Mouse (Mus musculus) olfactory bulb, adult 2 months (tissue): ENCODE results near the gene Pla2g4f. TPM values are rescaled to one million over a fixed set of nuclear protein-coding genes. Genes with fewer than 3 reads are reported as not detected.

Source experiments
- H3K27ac ChIP-seq: fragments of 200-500 bp; 2 replicates; pipeline ENCODE4 v1.5.1; 2012; ENCODE audit warnings: low read depth, low read length; ENCODE audit not compliant: insufficient read depth
- H3K4me1 ChIP-seq: fragments of 200-500 bp; 2 replicates; pipeline ENCODE4 v1.6.1; 2012; ENCODE audit warnings: low read length; ENCODE audit not compliant: control insufficient read depth, insufficient read depth
- H3K4me3 ChIP-seq: fragments of 200-500 bp; 2 replicates; pipeline ENCODE4 v1.5.1; 2012; ENCODE audit warnings: mild to moderate bottlenecking, low read depth, low read length, moderate library complexity; ENCODE audit not compliant: insufficient read depth
- CTCF ChIP-seq: fragments of 200-500 bp; IDR thresholded peaks from 2 replicates; pipeline ENCODE4 v1.5.1; 2012; ENCODE audit warnings: low read depth, mild to moderate bottlenecking, low read length, moderate library complexity; ENCODE audit not compliant: insufficient read depth
- POLR2A ChIP-seq: fragments of 200-500 bp; IDR thresholded peaks from 2 replicates; pipeline ENCODE4 v1.6.1; 2012; ENCODE audit warnings: mild to moderate bottlenecking, low read depth, low read length, moderate library complexity; ENCODE audit not compliant: insufficient read depth
- WGBS: fragments of 180-500 bp; shearing (Covaris S2); methylation state at CpG from one replicate; pipeline ENCODE4 v1.1.7; 2018; 5-methylcytosine and 5-hydroxymethylcytosine counted together
- polyA plus RNA-seq: library from polyadenylated mRNA; stranded (reverse); fragments of >200 nt; gene quantifications from 2 replicates; pipeline ENCODE4 v1.2.4, GENCODE M21; 2012; ENCODE audit warnings: low replicate concordance; ENCODE audit not compliant: missing spikeins, insufficient read depth, insufficient read length

Pla2g4f gene
- polyA plus RNA-seq, 1 experiment, result not detected

GRCm38 (mm10) chr2:120261346-120261745 lies 52.6 kb downstream of the Pla2g4f start:
- Histone ChIP-seq H3K4me3 (no peak overlapping the region), H3K27ac (no peak overlapping the region), H3K4me1 (no peaks in the 10 kb centered on the region)
- no peak for TF ChIP-seq POLR2A
- TF ChIP-seq CTCF, result no peak
- WGBS, result 80% methylated on average over 3 of the region's 3 CpGs

- H3K4me1 ChIP-seq, result no peaks in the 10 kb centered on the region
- H3K27ac ChIP-seq, result no peak overlapping the region
- TF ChIP-seq POLR2A (no peak), CTCF (no peak)
- H3K4me3 ChIP-seq, result no peak overlapping the region
These were observed 57.7 kb downstream of the Pla2g4f start for GRCm38 (mm10) chr2:120256259-120256658.

GRCm38 (mm10) chr2:120252644-120253043 lies 61.3 kb downstream of the Pla2g4f start:
- WGBS, result 95% methylated on average over 6 of the region's 6 CpGs
- H3K4me3 ChIP-seq, result no peak overlapping the region
- no peak for TF ChIP-seq CTCF
- TF ChIP-seq POLR2A, result no peak
- no peaks in the 10 kb centered on the region for H3K4me1 ChIP-seq
- H3K27ac ChIP-seq, result no peak overlapping the region

Other genes with a start within 250 kb of the Pla2g4f start
- not detected in 2 replicates for gene Ehd4, start 159.6 kb downstream of the Pla2g4f start, polyA plus RNA-seq
- not detected in 2 replicates for gene Pla2g4e, start 68.8 kb downstream of the Pla2g4f start, polyA plus RNA-seq
- not detected in 2 replicates for gene Pla2g4d, start 25.0 kb downstream of the Pla2g4f start, polyA plus RNA-seq
- 75.0 TPM in 1 of 2 replicates, not detected in the other for gene Vps39, start 39.0 kb upstream of the Pla2g4f start, polyA plus RNA-seq
- 580 TPM in 1 of 2 replicates, not detected in the other for gene Ganc, start 89.7 kb upstream of the Pla2g4f start, polyA plus RNA-seq
- gene Tmem87a, start 89.9 kb upstream of the Pla2g4f start, polyA plus RNA-seq, result not detected in 2 replicates
- not detected in 2 replicates for gene Capn3, start 141.9 kb upstream of the Pla2g4f start, polyA plus RNA-seq
- gene Zfp106, start 249.7 kb upstream of the Pla2g4f start, polyA plus RNA-seq, result 169 and 420 TPM in 2 replicates